Mouse (Mus musculus) megakaryocyte, embryonic 14.5 days (primary cell): ENCODE measurements around the gene Cab39. TPM values are rescaled to one million over a fixed set of nuclear protein-coding genes. Genes with fewer than 3 reads are reported as not detected.

Source experiments
- H3K27me3 ChIP-seq: replicated peaks from 2 replicates; pipeline ENCODE3; 2012; ENCODE audit warnings: inconsistent platforms
- H3K36me3 ChIP-seq: replicated peaks from 2 replicates; pipeline ENCODE3; 2012; ENCODE audit warnings: low read length, inconsistent platforms, mixed read lengths
- H3K4me1 ChIP-seq: 2 replicates; pipeline ENCODE4 v1.6.1; 2012; ENCODE audit warnings: inconsistent platforms
- H3K4me3 ChIP-seq: replicated peaks from 2 replicates; pipeline ENCODE3; 2012; ENCODE audit warnings: moderate library complexity, mild to moderate bottlenecking, inconsistent platforms
- H3K9me3 ChIP-seq: 2 replicates; pipeline ENCODE4 v1.6.1; 2012; ENCODE audit warnings: inconsistent platforms
- FLI1 ChIP-seq: IDR thresholded peaks from 2 replicates; pipeline ENCODE4 v1.6.1; 2012; ENCODE audit warnings: low read length, inconsistent platforms, mixed read lengths
- GATA1 ChIP-seq: IDR thresholded peaks from 3 replicates; pipeline ENCODE4 v1.6.1; 2012; ENCODE audit warnings: mixed read lengths, low read length, inconsistent platforms, borderline replicate concordance
- polyA plus RNA-seq: library from polyadenylated mRNA; stranded (reverse); fragments of >175 nt; gene quantifications from 2 replicates; pipeline ENCODE4 v1.2.3, GENCODE M21; 2012; ENCODE audit warnings: low replicate concordance; ENCODE audit not compliant: insufficient read depth

Cab39 gene
- polyA plus RNA-seq, 1 experiment, result 12.9 TPM

DNA sequence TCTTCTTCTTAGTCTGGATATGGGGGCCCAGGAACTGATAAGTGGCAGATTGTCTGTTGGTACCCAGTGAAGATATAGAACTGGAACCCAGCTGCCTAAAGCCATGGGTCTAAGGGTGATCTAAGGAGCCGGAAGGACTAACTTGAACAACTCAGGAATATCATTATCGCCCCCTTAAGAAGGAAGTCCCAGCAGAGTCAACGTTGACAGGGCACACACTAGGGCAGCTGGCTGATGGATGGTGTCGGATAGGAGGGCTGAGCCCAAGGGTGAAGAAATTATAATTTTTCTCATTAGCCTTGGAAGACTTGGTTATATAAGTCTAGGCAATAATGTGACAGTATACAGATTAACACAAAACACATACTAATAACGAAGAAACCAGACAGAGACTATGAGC is 102.9 kb downstream of the Cab39 start:
- Histone ChIP-seq H3K4me1 (peaks cover 76% of the 10 kb centered on the region), H3K36me3 (no peaks in the 10 kb centered on the region), H3K27me3 (peaks cover 7% of the 10 kb centered on the region), H3K9me3 (0 out of 2 replicates have a peak, but pooled peaks cover 3% of the 10 kb centered on the region), H3K4me3 (no peak overlapping the region)
- TF ChIP-seq FLI1 (no peak), GATA1 (no peak)

DNA sequence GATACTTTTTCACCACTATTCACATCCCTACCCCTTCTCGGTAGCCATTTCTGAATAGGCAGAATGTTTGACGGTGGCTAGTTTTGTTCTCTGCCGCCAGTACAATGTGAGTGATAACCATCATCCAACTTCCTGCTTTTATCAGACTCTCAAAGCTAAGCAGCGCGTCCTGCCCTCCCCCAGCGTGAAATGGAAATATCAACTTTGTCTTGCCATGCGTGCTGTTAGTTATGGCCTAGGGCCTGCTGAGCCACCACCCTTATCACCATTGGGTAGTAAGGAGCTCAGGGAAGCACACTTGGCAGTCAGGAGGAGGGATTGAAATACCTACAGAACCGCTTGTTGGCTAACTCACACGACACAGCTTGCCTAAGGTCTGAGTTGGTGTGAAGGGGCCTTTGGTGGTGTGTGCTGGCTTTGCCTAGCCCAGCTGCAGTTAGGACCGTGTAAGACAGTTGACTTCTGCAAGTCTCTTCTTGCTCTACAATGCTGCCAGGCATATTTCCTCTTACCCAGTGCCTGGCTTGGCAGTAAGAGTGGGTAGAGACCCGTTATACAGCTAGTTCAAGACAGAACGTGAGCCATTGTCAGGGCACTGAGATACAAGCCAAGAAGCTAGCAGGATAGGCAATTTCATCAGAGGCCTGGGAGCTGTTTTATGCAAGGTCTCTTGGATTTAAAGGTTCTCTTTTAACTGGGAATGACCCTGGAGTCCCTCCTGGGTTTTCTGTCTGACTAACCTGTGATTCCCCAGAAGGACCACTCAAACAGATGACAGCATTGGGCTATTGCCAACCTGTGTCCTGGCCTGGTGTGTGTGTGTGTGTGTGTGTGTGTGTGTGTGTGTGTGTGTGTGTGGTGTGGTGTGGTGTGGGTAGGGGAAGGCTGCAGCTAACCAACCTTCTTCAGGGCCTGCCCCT is 103.8 kb downstream of the Cab39 start:
- H3K27me3 ChIP-seq, result peaks cover 6% of the 10 kb centered on the region
- H3K36me3 ChIP-seq, result peaks cover under 1% of the 10 kb centered on the region
- peaks cover 83% of the 10 kb centered on the region for H3K4me1 ChIP-seq
- H3K9me3 ChIP-seq, result 0 out of 2 replicates have a peak, but pooled peaks cover 3% of the 10 kb centered on the region
- no peak for TF ChIP-seq GATA1
- no peak overlapping the region for H3K4me3 ChIP-seq

DNA sequence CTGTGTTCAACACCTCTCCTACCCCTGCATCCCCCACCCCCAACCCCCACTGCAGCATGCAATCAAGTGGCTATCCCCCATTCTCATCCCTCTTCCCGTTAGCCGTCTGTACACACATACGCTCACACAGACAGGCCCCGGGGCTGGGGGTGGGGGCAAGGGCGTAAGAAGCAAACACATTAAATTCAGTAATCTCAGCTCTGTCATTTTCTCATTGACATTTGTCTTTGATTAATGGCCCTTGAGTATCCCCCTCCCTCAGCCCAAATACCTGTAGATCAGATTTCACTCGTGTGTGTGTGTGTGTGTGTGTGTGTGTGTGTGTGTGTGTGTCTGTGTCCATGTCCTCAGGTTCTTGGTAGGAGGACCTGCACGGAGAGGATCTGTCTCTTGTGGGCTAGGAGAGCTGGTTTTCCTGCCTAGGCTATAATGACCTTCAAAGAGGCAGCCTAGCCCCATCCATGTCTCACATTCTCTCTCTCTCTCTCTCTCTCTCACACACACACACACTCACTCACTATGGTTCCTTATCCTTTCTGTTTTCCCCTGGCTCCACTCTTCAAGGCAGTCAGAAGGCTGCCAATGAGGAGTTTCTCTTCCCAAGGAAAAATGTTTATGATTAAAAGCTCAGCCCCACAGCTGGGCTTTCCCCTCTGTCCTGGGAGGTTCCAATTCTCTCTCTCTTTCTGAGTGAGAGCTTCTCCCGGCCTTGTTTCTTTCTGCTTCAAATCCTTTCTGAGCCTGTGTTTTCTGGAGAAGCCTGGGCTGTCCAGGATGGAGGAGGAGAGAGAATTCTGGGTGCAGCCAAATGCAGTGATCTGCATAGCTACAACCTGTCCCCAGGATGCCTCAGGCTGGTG is 104.9 kb downstream of the Cab39 start:
- H3K4me3 ChIP-seq, result no peak overlapping the region
- peaks cover 11% of the 10 kb centered on the region for H3K36me3 ChIP-seq
- H3K27me3 ChIP-seq, result peaks cover 6% of the 10 kb centered on the region
- TF ChIP-seq FLI1 (no peak), GATA1 (no peak)
- peaks cover 80% of the 10 kb centered on the region for H3K4me1 ChIP-seq
- no peaks in the 10 kb centered on the region for H3K9me3 ChIP-seq

DNA sequence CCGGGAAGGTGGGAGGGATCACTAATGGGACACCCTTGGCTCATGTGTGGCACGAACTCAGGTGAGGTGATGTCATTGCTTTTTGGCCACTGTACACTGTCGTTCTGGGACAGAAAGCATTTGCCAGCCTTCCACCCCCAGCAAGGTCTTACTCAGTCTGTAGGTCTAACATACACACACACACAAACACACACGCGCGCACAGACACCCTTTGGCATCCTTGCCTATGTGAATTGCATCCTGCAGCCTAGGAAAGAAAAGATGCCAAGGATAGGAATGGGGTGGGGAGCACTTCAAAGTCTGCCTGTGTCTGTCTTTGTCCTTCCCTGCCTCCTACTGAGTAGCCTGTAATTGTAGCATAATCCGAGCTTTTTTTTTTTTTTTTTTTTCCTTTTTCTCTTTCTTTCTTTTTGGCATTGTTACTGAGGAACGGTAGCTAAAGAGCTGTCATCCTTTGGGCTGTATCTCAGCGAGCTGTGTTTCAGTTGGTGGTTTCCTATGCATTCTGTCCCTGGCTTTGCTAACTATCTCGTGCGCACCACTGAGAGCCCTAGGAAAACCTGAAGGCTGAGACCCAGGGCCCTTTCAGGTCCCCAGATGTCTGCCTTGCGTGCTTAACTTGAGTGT is 105.6 kb downstream of the Cab39 start:
- Histone ChIP-seq H3K36me3 (peaks cover 18% of the 10 kb centered on the region), H3K27me3 (peaks cover 2% of the 10 kb centered on the region), H3K4me3 (no peak overlapping the region), H3K9me3 (no peaks in the 10 kb centered on the region), H3K4me1 (peaks cover 76% of the 10 kb centered on the region)
- TF ChIP-seq FLI1 (no peak), GATA1 (no peak)

DNA sequence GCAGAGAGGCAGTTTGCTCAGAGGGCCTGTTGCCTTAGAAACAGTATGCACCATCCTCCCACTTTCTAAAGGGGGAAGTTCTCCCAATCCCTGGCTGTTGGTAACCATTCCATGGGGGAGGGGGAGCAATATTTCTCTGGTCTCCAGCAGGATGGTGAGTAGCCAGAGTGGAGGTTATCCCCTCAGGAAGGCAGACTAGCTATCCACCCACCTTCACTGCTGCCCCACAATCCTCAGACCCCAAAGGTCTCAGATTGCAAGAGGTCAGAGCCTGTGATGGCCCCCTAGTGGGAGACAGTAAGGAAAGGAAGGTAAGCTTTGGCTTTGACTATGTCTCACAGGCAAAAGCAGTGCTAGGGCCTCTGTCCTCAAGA is 106.1 kb downstream of the Cab39 start:
- no peak overlapping the region for H3K4me3 ChIP-seq
- H3K4me1 ChIP-seq, result peaks cover 71% of the 10 kb centered on the region
- no peak for TF ChIP-seq GATA1
- TF ChIP-seq FLI1, result no peak
- H3K9me3 ChIP-seq, result no peaks in the 10 kb centered on the region
- peaks cover 23% of the 10 kb centered on the region for H3K36me3 ChIP-seq
- H3K27me3 ChIP-seq, result peaks cover 2% of the 10 kb centered on the region

DNA sequence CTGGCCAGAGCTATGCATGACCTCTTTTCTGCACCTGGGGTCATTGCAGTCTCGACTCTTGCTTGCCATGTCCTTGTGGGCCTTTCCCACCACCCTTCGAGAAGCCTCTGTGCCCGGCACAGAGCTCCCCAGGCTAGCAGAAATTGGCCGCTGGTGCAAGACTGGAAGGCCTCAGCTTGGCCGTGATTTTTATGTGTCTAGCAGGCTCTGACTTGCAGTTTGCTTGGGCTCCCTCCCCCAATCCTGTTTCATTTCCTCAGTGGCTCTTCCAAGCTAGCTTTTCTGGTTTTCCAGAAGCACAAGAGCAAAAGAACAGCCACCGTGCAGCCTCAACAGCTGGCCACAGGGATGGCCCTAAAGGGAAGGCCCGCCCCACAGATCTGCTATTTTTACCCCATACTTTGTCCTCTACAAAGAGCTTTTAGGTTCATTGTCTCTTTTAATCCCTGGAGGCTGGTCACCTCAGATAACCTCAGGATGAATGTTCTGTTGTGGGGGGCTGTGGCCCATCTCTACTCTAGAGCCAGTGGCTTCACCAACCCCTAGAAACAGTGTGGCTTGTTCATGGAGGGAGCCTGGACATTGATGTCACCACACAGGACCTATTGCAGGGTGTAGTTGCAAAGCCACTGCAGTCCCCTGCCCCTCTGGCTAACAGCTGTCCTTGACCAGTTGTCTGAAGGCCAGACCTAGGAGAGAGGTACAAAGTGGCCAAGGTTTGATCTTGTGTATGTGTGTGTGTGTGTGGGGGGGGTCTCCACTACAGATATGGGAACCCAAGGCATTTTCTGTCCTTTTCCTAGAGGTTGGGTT is 107.5 kb downstream of the Cab39 start:
- H3K9me3 ChIP-seq, result no peaks in the 10 kb centered on the region
- H3K27me3 ChIP-seq, result peaks cover 2% of the 10 kb centered on the region
- no peak for TF ChIP-seq GATA1
- no peak for TF ChIP-seq FLI1
- peaks cover 36% of the 10 kb centered on the region for H3K36me3 ChIP-seq
- peaks cover 57% of the 10 kb centered on the region for H3K4me1 ChIP-seq
- H3K4me3 ChIP-seq, result peak overlapping the region; percentile 59

Other genes with a start within 250 kb of the Cab39 start
- gene G530012D18Rik, start 217.8 kb upstream of the Cab39 start, polyA plus RNA-seq, result not detected in 2 replicates
- 7.2 and 10.5 TPM in 2 replicates for gene Sp110, start 194.6 kb upstream of the Cab39 start, polyA plus RNA-seq
- 1.3 and 8.1 TPM in 2 replicates for gene Sp140, start 193.1 kb upstream of the Cab39 start, polyA plus RNA-seq
- 8.0 TPM in 1 of 2 replicates, not detected in the other for gene Sp100, start 143.5 kb upstream of the Cab39 start, polyA plus RNA-seq
- gene A630001G21Rik, start 14.8 kb upstream of the Cab39 start, polyA plus RNA-seq, result 5.2 TPM in 1 of 2 replicates, not detected in the other
- gene Itm2c, start 100.8 kb downstream of the Cab39 start, polyA plus RNA-seq, result 10.0 and 50.2 TPM in 2 replicates
- not detected in 2 replicates for gene 4933407L21Rik, start 135.0 kb downstream of the Cab39 start, polyA plus RNA-seq
- not detected in 2 replicates for gene Gpr55, start 167.6 kb downstream of the Cab39 start, polyA plus RNA-seq
- gene Spata3, start 223.4 kb downstream of the Cab39 start, polyA plus RNA-seq, result not detected in 2 replicates